Mouse (Mus musculus): ENCODE data around the gene Fcgr1.

Fcgr1 gene

DNA sequence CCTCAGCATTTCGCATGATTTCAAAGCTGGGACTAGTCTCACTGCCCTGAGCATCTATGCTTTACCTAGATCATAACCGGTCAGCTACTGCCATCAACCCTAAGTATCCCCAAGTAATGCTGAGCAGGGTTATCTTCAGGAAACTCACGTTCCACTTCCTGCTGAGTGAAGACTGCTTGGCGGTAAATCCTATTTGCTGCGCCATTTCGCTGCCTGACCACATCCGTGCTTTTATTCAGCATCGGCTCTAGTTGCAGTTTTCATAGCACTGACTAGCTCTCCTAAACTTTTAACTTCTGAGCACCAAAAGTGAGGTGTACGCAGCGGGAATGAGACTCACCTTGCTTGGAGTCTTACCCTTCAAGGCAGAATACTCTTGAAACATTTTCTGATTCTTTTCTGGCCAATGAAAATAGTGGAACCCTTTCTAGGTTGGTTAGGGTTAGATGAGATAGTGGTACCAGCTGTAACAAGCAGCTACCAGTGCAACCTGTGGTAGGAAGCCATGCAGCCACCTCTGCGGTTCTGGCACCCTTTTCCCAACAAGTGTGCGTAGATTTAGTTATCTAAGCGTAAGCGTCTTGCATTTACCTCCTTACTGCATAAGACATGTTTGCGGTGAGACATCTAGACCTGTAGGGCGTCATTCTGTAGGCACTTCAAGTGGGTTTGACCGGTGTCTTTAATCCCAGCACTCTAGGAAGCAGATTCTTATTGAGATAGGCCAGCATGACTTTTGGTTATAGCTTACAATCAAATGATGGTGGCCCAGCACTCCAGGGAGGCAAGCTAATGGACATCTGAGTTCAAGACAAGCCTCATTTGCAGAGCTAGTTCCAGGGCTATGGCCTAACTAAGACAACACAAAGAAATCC, 19.9 kb downstream of the Fcgr1 start:
- DNase-seq (ENCODE audit: low spot score in 2 of 2), result no peak

DNA sequence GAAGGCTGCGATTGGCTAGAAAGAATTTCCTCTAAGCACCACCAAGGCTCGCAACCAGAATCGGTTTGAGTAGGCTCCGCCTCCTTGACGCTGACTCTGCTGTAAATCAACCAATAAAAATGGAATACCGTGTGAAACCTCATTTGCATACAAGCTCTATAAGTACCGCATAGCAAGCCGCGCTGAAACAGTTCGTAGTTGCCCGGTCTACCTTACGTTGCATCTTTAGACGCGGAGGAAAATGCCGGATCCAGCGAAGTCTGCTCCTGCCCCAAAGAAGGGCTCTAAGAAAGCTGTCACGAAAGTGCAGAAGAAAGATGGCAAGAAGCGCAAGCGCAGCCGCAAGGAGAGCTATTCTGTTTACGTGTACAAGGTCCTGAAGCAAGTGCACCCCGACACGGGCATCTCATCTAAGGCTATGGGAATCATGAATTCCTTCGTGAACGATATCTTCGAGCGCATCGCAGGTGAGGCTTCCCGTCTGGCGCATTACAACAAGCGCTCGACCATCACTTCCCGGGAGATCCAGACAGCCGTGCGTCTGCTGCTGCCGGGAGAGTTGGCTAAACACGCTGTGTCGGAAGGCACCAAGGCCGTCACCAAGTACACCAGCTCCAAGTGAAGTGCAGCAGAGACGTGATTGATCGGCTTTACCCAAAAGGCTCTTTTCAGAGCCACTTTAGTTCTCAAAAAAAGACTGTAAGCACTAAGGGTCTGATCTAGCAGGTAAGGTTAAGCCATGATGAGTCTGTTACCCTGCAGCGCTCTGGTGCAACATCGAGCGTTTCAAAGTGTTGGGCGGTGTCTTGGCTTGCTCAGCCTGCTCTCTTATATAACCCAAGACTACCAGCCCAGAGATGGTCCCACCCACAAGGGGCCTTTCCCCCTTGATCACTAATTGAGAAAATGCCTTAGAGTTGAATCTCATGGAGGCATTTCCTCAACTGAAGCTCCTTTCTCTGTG, 24.0 kb downstream of the Fcgr1 start, which contains the start of gene Hist2h2bb:
Hist2h2bb (plus strand) TSS at position 242 of the 964 bp plus-strand sequence.
- peak; percentile 95 to 97 for DNase-seq (ENCODE audit: low spot score in 2 of 2)

DNA sequence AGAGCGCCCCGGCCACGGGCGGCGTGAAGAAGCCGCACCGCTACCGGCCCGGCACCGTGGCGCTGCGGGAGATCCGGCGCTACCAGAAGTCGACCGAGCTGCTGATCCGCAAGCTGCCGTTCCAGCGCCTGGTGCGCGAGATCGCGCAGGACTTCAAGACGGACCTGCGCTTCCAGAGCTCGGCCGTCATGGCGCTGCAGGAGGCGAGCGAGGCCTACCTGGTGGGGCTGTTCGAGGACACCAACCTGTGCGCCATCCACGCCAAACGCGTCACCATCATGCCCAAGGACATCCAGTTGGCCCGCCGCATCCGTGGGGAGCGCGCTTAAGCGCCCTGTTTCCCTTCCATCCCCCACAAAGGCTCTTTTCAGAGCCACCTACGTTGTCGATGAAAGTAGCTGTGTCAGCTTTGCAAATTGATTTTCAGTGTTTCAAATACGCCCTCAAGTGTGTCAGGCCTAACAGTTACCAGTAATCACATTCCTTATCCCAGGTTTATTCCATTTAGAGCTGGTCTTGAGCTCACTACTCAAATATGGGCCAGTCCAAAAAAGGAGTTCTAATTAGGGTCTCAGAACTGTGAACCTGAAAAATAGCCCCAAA, 24.9 kb downstream of the Fcgr1 start:
- peak in 1 of 2 experiments; percentile 42 for DNase-seq (ENCODE audit: low spot score in 2 of 2)

DNA sequence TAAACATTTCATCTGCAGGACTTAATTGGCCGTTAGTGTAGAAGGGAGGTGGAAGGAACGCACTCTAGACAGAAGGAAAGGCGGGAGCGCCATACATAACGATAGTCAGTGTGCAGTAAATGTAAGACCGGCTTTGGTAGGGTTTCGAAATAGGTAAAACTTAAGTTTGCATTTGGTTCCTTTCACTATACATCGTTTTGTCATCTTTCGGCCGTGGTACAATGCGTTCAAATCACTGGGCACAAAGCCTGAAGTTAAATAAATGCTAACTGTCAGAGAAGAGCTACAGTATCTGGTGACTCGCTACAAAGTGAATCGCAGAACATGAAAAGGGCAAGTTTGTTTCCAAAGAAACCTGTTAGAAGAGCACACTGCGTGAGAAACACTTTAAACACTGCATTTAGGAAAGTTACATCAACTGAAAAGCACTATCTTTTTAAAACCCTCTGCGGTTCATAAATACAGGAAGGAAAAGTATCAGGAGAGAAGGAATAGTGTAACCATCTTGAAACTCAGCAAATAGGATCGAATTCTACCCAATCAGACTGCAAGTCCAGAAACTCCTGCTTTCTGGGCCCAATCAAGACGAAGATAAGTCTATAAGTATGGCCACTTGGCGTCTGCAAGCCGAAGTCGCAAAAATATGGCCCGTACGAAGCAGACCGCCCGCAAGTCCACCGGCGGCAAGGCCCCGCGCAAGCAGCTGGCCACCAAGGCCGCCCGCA, 25.6 kb downstream of the Fcgr1 start, which contains the start of gene Hist2h3b:
Hist2h3b (plus strand) TSS at position 604 of the 725 bp plus-strand sequence.
- DNase-seq (ENCODE audit: low spot score in 2 of 2), result peak in 1 of 2 experiments; percentile 85

DNA sequence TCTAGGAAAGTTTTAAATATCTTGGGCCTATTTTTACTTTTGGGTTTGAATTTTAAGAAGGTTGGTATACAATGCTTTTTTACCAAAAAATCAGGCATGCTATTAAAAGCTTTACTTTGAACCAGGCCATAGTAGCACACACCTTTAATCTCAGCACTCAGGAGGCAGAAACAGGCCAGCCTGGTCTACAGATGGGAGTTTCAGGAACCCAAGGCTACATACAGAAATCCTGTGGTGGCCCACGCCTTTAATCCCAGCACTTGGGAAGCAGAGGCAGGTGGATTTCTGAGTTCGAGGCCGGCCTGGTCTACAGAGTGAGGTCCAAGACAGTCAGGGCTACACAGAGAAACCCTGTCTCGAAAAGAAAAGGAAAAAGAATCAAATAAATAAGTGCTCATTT, 26.2 kb downstream of the Fcgr1 start:
- DNase-seq (ENCODE audit: low spot score in 2 of 2), result no peak

DNA sequence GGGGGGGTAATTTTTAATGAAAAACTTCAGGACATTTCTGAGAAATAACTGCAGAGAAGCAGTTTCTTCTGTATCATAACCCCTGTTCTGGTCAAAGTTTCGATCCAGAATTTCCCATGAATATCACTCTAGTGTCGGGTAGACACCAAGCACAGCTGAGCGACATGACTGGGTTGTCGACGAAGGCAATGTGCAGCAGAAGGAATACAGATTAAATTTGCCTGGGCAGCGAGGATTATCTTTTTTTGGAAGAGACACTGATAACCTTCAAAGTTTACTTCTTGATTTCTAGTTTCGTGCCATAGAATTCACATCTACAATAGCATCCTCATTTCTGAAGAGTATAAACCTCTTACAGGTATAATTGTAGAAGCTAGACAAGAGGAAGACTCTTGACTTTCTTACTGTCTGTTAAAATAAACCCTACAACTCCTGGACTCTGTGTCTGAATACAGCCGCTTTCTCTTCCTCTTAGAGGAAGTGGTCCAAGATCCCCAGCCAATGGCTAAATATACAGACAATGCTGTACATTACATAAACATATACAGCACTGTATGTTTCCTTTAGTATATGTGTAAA, 27.5 kb downstream of the Fcgr1 start:
- DNase-seq (ENCODE audit: low spot score in 2 of 2), result no peak

DNA sequence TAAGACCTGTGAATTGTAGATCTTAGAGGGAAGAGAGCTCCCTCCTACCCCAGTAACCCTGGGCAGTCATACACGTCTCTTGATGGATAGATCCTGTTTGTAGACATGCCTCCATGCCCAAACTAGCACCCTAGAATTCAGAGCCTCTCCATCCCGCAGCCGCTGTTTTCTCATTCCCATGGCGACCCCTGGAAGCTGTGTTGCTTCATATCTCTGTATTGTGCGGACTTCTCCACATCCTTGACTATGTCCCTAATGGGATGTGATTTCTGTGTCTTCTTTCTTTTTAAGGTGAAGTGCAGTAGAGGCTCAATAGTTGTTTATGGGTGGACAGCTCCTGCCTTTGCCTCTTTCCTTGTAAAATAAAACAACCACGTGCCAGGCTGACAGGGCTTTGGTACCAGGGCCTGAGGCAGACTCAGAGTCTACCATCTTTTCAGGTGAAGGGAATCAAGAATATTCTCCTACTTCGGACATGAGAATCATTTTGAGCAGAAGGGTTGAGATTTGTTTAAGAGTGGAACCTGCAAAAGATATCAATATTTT, 29.3 kb downstream of the Fcgr1 start:
- no peak for DNase-seq (ENCODE audit: low spot score in 2 of 2)

DNA sequence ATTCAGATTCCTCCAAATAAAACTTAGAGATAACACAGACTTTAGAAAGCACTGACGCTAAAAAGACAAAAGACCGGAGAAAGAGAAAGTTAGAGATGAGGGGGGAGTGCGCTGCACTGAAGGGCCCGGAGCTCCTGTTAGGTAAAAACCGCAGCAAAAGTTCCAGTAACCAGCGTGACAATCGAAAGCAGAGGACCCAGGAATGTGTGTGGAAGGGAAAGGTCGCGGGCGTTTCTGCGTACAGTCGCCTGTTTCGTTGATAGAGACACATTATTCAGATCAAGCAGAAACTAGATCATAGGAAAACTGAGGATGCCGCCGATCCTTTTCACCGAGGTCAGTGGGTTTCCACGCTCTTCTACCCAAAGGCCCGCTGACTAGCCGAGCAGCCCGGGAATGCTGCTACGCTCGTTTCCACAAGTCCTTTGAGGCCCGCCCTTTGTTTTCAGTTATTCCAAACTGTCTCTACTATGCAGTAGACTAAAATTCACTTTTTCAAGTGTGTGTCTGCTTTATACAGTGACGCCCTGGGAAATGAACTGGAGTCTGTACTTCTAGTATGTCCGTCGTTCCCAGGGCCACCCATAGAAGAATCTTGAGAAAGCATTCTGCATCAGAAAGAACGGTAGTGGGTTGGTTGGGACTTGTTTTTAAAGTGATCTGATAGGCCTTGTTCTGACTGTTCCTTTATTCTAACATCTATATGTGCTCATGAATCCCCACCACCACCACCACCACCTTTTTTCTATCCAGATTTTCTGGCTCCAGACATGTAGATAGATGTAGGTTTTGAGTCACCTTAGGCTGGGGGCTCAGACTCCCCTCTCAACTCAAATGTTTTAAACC, 30.0 kb downstream of the Fcgr1 start:
- DNase-seq (ENCODE audit: low spot score in 2 of 2), result no peak

DNA sequence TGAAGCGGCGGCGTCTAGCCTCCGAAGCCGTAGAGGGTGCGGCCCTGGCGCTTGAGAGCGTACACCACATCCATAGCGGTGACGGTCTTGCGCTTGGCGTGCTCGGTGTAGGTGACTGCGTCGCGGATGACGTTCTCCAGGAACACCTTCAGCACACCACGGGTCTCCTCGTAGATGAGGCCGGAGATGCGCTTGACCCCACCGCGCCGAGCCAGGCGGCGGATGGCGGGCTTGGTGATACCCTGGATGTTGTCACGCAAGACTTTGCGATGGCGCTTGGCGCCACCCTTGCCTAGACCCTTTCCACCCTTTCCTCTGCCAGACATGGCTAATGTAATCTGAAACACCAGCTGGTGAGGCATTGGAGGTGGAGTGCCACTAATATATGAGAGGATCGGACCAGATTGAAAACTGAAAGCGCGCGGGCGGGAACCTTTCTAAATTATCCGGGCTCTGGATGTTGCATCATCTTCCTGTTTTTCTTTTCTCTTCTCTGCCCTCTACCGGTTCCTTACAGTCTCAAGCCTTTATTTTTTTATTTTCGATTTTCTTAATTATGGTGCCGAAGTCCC, 30.7 kb downstream of the Fcgr1 start, which contains the start of gene Hist2h4:
Hist2h4 (minus strand) TSS at position 333 of the 572 bp plus-strand sequence.
- DNase-seq (ENCODE audit: low spot score in 2 of 2), result peak; percentile 96 to 99

DNA sequence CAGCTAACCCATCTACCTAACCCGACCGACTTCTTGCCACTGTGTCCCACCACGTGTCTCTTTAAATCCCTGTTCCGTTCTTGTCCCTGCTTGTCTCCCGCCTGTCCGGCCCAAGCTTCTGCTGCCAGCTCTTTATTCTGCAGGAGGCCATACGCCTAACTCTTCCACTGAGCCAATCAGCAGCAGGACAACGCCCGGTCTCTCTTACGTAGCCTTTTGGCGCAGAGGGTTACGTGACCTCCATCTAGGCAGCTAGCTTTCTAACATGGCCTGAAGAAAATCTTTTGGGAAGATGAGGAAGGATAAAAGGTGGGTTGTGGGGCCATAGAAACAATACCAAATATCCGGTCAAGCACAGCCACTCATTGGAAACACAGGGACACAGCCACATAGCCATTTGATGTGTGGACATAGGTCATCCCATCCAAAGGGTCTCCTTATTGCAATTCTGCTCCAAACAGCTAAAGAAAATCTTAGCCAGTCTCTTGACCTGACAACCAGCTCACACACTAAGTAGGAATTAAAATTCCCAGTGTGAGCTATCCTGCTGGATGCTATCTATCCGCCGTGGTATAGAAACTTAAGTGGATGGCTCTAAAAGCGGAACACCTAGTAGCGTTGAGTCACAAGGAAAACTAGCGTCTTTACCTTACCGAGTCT, 31.4 kb downstream of the Fcgr1 start:
- DNase-seq (ENCODE audit: low spot score in 2 of 2), result peak in 1 of 2 experiments; percentile 90

DNA sequence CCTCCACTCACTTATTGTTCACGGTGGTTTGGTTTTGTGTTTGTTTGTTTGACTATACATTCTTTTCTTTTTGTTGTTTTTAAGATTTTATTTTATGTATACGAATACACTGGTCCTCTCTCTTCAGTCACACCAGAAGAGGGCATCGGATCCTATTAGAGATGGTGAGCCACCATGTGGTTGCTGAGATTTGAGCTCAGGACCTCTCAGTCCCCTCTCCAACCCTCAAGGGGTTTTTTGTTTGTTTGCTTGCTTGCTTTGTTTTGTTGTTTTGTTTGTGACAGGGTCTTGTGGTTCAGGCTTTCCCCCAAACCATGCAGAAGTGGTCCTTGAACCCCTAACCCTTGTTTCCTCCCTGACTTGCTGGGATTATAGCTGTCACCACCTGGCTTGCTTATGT, 32.1 kb downstream of the Fcgr1 start:
- DNase-seq (ENCODE audit: low spot score in 2 of 2), result no peak

DNA sequence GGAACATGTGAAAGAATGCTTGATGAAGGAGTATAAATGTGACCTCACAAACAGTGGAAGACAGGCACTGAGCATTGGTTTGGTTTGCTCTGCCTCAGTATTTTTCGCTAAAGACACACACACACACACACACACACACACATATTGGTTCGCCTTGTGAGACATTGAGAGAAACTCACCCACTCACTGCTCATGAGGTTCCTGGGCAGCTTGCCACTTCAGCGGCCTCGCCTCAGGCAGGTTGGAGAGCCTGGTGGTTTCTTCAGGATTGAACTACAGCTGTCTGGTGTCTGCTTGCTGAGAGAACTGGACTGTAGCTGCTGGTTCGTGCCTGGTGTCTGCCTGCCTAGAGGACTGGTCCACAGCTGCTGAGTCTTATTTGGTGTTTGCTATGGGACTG, 33.5 kb downstream of the Fcgr1 start:
- DNase-seq (ENCODE audit: low spot score in 2 of 2), result no peak

DNA sequence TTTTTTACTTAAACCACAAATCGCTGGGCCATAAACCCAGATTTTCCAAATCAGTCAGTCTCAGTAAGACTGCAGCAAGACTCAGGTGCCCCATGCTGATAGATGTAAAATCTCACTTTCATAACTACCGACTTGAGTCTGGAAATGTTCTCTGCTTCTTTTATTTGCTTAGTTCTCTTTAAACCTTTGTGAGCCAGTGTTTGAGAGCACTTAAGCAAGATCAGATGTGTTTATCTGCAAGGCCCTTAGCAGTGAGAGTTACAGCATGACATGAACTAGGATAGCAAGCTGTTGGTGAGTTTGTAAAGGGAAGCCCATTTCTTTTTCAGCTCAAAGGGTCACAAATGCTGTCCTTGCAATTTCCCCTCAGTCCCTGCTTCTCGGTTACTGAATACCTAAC, 36.6 kb downstream of the Fcgr1 start:
- no peak for DNase-seq (ENCODE audit: low spot score in 2 of 2)

DNA sequence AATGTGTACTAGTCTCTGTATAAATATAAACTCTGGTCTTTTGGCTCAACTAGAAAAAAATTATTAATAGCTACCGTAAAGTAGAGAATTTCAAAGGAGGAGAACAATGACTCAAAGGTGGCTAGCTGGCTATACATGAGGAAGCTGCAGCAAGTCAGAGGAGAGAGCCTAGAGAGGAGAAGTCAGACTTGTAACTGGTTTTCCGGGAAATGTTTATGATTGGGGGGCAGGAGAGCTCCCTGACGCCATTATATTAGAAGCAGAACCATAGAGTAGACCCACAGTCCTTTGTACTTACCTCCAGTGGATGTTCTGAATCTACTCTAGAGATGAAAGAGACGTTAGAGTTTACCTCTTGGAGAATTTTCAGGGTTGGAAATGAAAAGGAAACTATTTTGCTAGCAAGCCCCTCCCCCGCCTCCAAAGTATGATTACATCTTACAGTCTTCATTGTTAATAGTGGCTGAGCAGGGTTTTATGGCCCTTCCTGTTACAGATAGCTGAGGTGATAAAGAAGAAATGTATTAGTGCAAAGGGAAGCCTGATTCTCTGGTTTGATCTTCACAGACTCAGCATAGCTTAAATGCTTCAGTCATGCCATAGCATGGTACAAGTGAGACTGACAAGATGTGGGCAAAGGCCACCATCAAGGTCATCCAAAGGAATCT, 37.7 kb downstream of the Fcgr1 start:
- no peak for DNase-seq (ENCODE audit: low spot score in 2 of 2)

DNA sequence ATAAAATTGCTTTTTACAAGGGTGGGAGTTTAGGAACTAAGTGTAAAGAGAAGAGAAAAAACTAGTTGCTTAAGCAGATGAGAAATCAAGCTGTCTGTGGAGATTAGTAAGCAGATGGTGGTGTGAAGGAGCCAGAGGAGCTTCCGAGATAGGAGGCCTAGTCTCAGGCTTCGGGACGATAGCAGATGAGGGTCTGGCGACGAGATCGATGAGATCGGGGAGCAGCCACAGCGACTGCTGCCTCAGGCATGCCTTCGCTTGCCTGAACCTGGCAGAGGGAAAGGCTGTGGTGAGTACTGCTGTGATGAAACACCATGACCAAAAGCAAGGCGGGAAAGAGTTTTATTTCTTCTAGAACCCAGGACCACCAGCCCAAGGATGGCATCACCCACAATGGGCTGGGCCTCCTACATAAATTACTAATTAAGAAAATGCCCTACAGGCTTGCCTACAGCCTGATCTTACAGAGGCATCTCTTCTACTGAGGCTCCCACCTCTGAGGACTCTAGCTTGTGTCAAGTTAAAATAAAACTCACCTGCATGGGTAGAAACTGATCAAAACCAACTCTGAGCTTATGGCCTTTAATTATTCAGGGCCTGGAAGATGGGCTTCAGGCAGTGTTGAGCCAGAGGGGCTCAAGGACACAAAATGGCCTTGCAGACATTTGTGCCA, 39.0 kb downstream of the Fcgr1 start:
- no peak for DNase-seq (ENCODE audit: low spot score in 2 of 2)

DNA sequence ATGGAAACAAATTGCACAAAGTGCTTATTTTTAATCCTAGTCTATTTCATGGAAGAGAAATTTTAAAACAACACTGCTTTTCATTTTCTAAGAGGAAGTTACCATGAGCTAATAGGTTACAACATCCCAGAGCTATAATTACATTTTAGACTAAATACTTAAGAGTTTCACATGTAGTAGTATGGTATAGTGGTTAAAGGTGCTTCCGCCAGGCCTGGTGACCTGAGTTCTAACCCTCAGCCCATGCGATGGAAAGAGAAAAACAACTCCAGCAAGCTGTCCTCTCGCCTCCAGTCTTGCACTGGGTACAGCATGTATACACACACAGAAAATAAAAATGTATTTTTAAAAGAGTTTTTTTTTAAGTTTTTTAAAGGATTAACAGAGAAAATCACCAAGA, 42.0 kb downstream of the Fcgr1 start:
- no peak for DNase-seq (ENCODE audit: low spot score in 2 of 2)

DNA sequence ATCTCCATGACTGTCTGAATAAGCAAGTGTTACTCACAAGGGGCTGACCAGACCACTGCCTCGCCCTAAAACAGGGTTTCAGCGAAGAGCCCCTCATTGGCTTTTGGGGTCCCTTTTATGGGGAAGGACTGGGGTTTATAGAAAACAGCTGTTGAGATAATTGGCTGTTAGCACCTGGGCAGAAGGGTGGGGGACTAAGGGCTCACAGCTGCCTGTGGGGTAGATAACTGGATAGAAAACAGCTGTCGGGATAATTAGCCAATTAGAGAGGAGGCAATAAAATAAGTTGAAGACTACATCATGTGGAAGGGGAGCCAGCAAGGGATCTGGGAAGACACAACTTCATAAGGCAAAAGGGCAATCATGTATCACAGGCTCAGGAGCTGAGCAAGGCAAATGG, 42.9 kb downstream of the Fcgr1 start:
- no peak for DNase-seq (ENCODE audit: low spot score in 2 of 2)

DNA sequence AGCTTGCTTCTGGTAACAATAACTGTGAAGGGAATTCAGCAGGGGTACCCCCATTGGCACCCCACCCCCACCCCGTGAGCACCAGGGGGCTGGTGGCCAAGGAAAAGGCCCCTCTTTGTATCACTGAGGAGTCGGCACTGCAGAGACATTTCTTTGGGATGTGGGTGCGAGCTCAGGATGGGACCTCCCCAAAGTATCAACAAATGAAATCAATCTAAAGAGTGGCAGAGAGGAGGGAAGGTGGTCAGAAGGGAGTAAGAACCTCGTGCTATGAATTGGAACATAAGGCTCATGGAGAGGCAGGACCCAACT, 44.8 kb downstream of the Fcgr1 start:
- DNase-seq (ENCODE audit: low spot score in 2 of 2), result no peak
